In genomic region chr3:96147950-96148349, GRCm38 (mm10) we compare ENCODE assay signal across 8 mouse cellular contexts. TPM values are rescaled to one million over a fixed set of nuclear protein-coding genes. Genes with fewer than 3 reads are reported as not detected.
A peak's percentile ranks its signal among the peaks of the same experiment; 100 is the strongest.
DNase-seq lines count a peak whose midpoint lies in the region; ATAC-seq and TF ChIP-seq lines count a peak whose summit lies in the region.

No protein-coding gene starts in this region.

- DNase-seq in adrenal gland, adult (ENCODE audit: inconsistent age in 2 of 2, low spot score in 1 of 2): peak; percentile 37 to 90
- no peak for DNase-seq in adrenal gland, postnatal 25 days
- DNase-seq in liver, embryonic 13.5 days: peak; percentile 42
- no peak for DNase-seq in liver
- DNase-seq in cerebellum, adult 18-20 months: peak; percentile 61 to 69
- DNase-seq in heart, postnatal 4 days: peak; percentile 61
- peak; percentile 90 for DNase-seq in lung, embryonic 14.5 days
- DNase-seq in spleen, postnatal 36 days (ENCODE audit: low spot score in 2 of 2): peak; percentile 53 to 72

- no peaks in the 10 kb centered on the region for H3K27me3 ChIP-seq in liver, embryonic 13.5 days
- no peaks in the 10 kb centered on the region for H3K27me3 ChIP-seq in lung, embryonic 14.5 days (ENCODE audit: insufficient read depth, low read length)

- no peak overlapping the region for H3K27ac ChIP-seq in liver, embryonic 13.5 days
- no peak overlapping the region for H3K27ac ChIP-seq in lung, embryonic 14.5 days (ENCODE audit: low read depth)

- no peaks in the 10 kb centered on the region for H3K9me3 ChIP-seq in liver, embryonic 13.5 days (replicated peaks)
- no peaks in the 10 kb centered on the region for H3K9me3 ChIP-seq in lung, embryonic 14.5 days (ENCODE audit: low read depth, low read length)

- ATAC-seq in liver, embryonic 13.5 days (ENCODE audit: low read depth): no peak
- no peak for ATAC-seq in lung, embryonic 14.5 days (ENCODE audit: insufficient read depth)

- peak; percentile 76 for TF ChIP-seq CTCF in lung, embryonic 14.5 days (IDR thresholded peaks at IDR 0.05; ENCODE audit: low read depth)

- H3K36me3 ChIP-seq in liver, embryonic 13.5 days: peaks cover 37% of the 10 kb centered on the region
- peaks cover 67% of the 10 kb centered on the region for H3K36me3 ChIP-seq in lung, embryonic 14.5 days (ENCODE audit: insufficient read depth)

- H3K4me2 ChIP-seq in liver, embryonic 13.5 days: no peak overlapping the region
- H3K4me2 ChIP-seq in lung, embryonic 14.5 days: no peak overlapping the region

- H3K9ac ChIP-seq in liver, embryonic 13.5 days: no peak overlapping the region
- no peak overlapping the region for H3K9ac ChIP-seq in lung, embryonic 14.5 days

- no peak overlapping the region for H3K4me3 ChIP-seq in liver, embryonic 13.5 days (replicated peaks)
- no peak overlapping the region for H3K4me3 ChIP-seq in lung, embryonic 14.5 days (ENCODE audit: low read depth, low read length)

- WGBS in liver, embryonic 13.5 days (ENCODE audit: insufficient replicate concordance): 8% methylated on average over 5 of the region's 5 CpGs
- 18% methylated on average over 5 of the region's 5 CpGs for WGBS in lung, embryonic 14.5 days

- H3K4me1 ChIP-seq in liver, embryonic 13.5 days (replicated peaks): peaks cover 5% of the 10 kb centered on the region
- H3K4me1 ChIP-seq in lung, embryonic 14.5 days (ENCODE audit: insufficient read depth): no peaks in the 10 kb centered on the region

RNA-seq across cellular contexts. Expression of gene Mtmr11, which starts 13.9 kb away (rescaled TPM):
- 16.3 and 27.0 TPM in 2 replicates for total RNA-seq in adrenal gland, postnatal 25 days (2021)
- 1.9 and 2.2 TPM in 2 replicates for polyA plus RNA-seq in liver, embryonic 13.5 days (2015; fragmentation: Nextera tagmentation; extraction: Ambion mirVana)
- 1 to 10 TPM; 4.2 to 4.6 TPM for total RNA-seq in heart, postnatal 4 days (2021)
- polyA plus RNA-seq in lung, embryonic 14.5 days (2014; fragmentation: Nextera tagmentation; extraction: Ambion mirVana): 13.0 and 16.6 TPM in 2 replicates

RNA-seq across cellular contexts. Expression of gene Sf3b4, which starts 24.2 kb away (rescaled TPM):
- total RNA-seq in adrenal gland, postnatal 25 days (2021): 55.3 and 58.9 TPM in 2 replicates
- 103 and 110 TPM in 2 replicates for polyA plus RNA-seq in liver, embryonic 13.5 days (2015; fragmentation: Nextera tagmentation; extraction: Ambion mirVana)
- total RNA-seq in heart, postnatal 4 days (2021): 10 to 100 TPM; 34.1 to 36.8 TPM
- 196 and 210 TPM in 2 replicates for polyA plus RNA-seq in lung, embryonic 14.5 days (2014; fragmentation: Nextera tagmentation; extraction: Ambion mirVana)

RNA-seq across cellular contexts. Expression of gene Sv2a, which starts 33.0 kb away (rescaled TPM):
- total RNA-seq in adrenal gland, postnatal 25 days (2021): 7.3 and 11.8 TPM in 2 replicates
- polyA plus RNA-seq in liver, embryonic 13.5 days (2015; fragmentation: Nextera tagmentation; extraction: Ambion mirVana): 0.44 and 0.49 TPM in 2 replicates
- total RNA-seq in heart, postnatal 4 days (2021): 10 to 100 TPM; 19.3 to 20.6 TPM
- polyA plus RNA-seq in lung, embryonic 14.5 days (2014; fragmentation: Nextera tagmentation; extraction: Ambion mirVana): 3.6 and 5.8 TPM in 2 replicates

RNA-seq across cellular contexts. Expression of gene Otud7b, which starts 43.6 kb away (rescaled TPM):
- total RNA-seq in adrenal gland, postnatal 25 days (2021): 25.8 and 40.5 TPM in 2 replicates
- 11.3 and 11.4 TPM in 2 replicates for polyA plus RNA-seq in liver, embryonic 13.5 days (2015; fragmentation: Nextera tagmentation; extraction: Ambion mirVana)
- 10 to 100 TPM; 45.7 to 47.4 TPM for total RNA-seq in heart, postnatal 4 days (2021)
- polyA plus RNA-seq in lung, embryonic 14.5 days (2014; fragmentation: Nextera tagmentation; extraction: Ambion mirVana): 18.9 and 21.3 TPM in 2 replicates

Comparison
In these comparisons a context has a peak if more than half of its experiments do, and no peak if none do; other contexts are left out.
1. DNase-seq: peak in adrenal gland, adult (2 of 2), liver, embryonic 13.5 days (single experiment), cerebellum, adult 18-20 months (2 of 2), heart, postnatal 4 days (single experiment), lung, embryonic 14.5 days (single experiment) and spleen, postnatal 36 days (2 of 2); none in adrenal gland, postnatal 25 days (single experiment) and liver (single experiment).